Mouse (Mus musculus) gastrocnemius, adult 18-20 months (tissue): ENCODE results near the gene Dct. TPM values are rescaled to one million over a fixed set of nuclear protein-coding genes. Genes with fewer than 3 reads are reported as not detected.

ENCODE experiments used
- DNase-seq: peaks from one replicate; pipeline ENCODE4 v3.0.0; 2021; ENCODE audit warnings: low spot score
- total RNA-seq, 2 experiments: library from RNA; stranded (reverse); gene quantifications; 2 replicates each; pipeline ENCODE4 v1.2.3; 2021

The Dct gene
- total RNA-seq, 2 experiments from 2014 or later, result 0.48 to 0.66 TPM

DNA sequence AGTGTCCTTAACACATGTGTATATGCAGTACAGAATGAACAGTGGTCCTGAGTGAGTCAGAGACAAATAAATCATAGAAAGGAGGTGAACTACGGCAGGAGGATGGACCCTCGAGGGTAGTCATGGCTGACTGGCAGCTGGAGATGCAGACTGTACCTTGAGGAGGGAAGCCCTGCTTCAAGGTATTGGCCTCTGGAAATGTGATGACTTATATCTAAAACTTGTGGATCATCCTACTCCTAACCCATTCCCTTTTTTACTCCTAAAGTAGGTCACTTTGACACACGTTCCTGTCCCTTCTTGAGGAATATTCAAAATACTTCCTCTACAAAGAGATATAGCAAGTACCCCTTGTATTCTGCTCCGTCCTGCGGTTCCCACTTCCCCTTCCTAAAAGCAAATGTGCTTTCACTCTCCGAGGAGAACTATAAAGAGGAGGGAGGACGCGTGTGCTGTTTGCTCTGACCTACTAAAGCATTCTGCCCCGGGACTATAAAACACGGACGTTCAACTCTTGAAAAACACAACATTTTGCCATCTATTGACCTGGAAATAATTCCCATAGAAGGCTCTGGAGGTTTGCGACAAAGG is 2.3 kb downstream of the Dct start:
- no peak for DNase-seq

DNA sequence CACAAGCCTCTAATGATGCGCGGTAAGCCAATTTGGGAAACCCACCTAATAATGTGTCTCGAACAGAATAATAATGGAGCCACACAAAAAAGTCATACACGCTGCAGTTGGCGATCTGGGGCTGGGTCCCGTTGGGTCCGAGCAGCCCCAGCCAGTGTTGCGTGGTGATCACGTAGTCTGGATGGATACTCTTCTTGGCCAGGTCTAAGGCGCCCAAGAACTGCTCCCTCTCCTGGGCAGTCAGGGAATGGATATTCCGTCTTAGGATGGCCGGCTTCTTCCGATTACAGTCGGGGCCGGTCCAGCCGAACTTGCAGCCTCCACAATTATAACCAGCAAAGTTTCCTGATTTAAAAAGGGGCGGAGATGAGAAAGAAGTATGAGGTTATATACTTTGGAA is 9.1 kb downstream of the Dct start:
- DNase-seq, result peak; percentile 16

DNA sequence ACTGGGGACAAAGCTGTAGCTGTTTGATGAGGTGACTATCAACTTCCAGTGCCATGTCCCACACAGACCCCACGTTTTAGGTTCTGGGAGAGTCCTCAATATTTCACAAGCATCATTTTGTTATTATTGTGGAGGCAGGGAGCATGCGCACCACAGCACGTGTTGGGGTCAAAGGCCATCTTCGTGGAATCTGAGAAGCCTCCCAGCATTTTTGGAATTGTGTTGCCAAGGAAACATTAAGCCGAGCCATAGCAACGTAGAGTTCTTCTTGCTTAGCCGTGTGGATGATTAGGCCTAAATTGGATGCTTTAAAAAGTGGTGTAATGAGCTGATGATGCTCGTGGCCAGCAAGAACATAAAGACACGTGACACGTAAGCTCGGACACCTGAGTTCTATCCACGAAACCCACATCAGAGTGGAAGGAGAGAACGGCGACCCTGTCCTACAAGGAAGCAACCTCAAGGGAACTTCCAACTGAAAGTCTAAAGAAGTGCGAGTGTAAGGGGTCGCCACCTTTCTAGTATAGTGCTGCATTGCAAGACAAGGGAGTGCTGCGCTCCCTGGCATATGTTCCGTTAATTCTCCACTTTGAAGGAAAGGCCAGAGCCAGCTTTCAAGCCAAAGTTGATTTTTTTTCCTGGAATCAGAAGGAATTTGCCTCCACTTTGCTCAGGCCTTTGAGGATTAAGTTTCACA is 9.8 kb downstream of the Dct start:
- DNase-seq, result no peak

DNA sequence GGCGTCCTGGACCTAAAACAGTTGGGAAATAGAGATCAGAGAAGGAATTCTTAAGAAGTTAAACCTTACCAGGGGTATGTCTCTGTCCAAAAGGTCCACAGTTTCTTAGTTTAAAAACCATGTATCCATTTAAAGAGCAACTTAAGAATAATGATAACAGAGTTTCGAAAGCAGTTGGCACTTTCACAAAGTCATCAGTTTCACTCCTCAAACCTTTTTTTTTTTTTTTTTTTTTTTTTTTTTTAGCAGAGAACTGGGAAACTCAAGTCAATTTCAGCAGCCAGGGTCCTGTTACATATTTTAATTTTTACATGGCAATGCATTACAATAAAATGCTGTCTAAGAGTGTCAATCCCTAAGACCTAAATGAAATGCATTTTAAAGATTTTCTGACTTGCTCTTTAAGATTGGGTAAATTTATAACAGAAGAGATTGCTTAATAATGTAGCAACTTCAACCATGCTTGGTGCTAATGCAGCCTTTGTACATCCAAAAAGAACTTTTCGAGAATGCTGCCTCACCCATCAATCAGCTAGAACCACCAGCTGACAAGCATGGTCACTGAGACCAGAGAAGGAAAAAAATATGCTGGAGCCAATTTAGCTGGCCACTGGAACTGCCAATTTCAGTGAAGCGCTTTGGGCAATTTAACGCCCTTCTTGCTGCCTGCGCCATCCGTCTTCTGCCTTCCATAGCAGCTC is 11.3 kb downstream of the Dct start:
- DNase-seq, result no peak

DNA sequence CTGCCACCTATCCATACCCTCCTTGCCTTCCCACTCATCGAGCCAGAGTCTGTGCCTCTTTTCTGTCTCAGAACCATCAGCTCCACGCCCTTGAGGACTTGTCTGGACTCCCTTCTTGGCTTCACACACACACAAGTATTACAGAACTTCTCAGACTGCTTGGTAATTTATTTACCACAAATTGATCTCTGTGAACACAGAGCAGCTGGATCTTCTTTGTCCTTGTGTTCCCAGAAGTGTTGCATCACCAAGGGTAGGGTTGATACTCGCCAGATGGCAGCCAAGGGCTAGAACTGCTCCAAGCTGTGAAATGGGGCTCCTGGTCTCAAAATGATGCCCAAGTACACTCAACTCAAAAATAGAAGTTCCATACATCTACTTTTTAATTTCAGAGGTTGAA is 13.0 kb downstream of the Dct start:
- peak; percentile 17 for DNase-seq

DNA sequence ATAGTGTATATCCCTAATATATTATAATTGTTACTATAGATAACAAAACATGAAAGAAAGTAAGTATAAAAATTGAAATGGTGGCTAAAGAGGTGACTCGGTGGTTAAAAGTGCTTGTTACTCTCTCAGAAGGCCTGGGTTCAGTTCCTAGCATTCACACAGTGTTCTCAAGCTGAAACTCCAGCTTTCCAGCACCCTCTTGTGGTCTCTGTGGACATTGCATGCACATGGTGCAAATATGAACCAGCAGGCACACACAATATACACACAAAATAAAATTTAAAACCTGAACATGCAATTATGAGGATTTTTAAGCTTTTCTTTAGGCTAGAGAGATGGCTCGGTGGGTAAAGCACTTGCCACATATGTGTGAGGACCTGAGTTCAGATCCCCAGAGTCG is 24.5 kb downstream of the Dct start:
- DNase-seq, result no peak

DNA sequence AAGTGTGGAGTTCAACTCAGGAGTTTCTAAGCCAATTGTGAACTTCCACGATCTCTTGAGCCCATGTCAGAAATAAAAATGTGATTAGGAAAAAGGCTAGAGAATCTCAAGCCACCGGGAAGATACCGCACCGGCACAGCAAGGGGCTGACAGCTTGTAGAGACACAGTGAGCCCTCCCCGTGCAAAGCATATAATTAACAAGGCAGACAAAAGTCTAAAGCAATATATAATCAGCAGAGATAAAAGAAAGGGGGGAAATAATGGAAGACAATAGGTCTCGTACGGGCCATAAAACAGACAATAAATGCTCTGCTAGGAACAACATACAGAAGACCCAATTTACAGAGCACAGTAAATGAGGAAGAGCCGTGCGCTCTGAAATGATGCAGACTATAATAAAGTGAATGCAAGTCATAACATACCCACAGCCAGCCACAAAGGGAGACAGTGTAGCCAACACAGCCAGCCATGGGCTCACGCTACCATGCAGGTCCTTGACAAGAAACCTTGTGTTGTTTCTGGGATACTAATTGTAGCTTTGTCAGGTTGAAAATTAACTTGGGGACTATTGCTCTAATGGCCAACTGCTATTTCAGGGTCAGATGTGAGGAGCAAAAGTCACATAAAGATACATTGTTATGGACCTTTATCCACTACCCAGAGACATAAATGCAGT is 30.0 kb downstream of the Dct start:
- DNase-seq, result no peak

DNA sequence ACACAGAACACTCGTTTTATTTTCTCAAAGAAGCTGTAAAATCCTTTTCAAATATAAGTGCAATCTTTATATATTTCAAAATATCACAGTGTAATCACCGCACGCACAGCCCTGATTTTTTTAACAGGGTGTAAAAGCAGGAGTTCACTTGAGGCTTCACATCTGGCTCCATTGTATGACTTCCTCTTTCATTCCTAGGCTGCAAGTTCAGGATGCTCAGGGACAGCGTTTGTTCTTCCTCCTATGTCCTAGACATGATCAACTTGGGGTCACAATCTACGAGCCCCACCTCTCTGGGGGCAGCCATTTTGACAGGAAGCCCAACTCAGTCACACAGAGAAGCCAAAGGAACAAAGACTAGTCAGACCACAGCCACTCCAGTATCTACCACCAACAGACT is 32.7 kb downstream of the Dct start:
- DNase-seq, result no peak

DNA sequence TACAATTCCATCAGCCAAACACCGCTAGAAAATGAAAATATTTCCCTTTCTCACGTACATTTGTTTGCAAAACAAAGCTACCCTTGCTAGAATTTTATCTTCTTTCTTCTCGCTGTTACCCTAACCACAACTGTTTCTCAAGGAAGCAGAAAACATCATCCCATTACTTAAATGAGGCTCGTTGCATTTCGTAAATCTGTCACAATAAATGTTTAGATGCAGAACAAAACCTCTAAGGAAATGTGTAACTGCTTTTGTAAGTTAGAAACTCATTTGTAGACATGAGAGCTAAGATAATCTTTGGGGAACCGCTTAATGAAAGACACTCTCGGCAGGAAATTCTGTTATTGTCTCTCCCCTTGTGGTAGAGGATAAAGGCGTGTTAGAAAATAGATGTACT is 38.8 kb downstream of the Dct start:
- no peak for DNase-seq

DNA sequence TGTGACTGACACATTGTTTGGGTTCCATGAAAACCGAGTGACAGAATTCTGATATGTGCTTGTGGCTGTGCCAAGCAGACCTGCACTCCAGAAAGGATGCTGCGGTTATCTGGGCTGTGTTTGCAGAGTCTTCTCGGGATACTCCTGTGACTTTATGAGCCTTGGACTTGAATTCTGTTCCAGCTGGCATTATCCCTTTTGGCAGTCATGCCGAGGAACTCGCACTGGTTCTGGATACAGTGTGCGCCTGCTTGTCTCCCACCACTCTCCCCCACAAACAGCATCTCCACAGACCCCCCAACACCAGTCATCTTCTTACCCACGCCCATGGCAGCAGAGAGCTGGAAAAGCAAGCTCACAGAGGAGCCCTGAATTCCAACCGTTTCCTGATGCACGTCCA is 42.5 kb downstream of the Dct start:
- DNase-seq, result no peak

DNA sequence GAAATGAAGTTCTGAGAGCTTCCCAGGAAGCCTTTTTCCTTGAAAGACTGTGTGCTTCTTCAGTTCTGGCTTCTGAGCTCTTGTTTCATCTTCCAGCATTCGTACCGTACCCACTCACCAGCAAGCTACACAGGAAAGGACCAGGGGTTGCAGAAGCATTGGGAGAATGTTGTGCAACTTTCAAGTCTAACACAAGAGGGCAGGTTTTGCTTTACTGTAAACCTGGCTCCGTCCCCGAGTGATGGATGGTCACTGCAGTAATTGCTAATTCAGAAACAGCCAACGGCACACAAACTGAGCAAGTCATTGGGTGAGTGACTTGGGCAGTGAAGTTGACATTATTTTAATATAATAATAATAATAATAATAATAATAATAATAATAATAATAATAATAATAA is 46.3 kb downstream of the Dct start:
- peak; percentile 25 for DNase-seq

DNA sequence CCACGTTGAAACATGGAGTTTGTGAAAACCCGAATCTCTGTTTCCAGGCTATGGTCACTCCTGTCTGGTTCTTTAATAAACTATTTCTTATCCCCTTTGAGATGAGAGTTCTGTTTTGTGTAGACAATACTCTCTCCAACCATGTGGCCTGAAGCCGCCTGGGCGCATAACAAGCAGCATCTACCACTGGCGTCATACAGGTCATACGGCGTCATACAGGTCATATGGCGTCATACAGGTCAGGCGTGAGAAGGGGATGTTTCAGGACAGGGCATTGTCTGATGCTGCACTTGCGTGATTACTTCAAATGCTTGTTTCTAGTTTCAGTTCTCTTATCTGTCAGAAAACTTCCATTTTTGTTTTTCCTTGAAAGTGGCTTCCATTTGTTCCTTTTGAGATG is 47.6 kb downstream of the Dct start:
- no peak for DNase-seq

DNA sequence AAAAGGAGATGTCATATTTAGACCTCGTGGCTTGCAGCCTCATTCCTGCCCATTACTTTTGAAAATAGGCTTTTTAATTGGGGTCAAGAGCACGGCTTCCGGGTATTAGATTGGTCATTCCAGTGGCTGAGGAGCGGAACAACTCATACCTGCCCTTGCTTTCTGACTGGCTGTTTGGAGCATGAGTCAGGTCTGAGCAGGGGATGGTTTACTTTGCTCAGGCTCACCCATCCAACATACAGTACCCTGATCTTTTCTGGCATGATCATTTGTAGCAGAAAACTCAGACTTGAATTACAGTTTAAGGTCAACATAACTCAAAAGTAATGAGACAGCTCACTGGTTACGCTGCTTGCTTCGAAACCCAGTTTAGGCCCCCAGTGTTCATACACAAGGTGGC is 58.2 kb downstream of the Dct start:
- no peak for DNase-seq

DNA sequence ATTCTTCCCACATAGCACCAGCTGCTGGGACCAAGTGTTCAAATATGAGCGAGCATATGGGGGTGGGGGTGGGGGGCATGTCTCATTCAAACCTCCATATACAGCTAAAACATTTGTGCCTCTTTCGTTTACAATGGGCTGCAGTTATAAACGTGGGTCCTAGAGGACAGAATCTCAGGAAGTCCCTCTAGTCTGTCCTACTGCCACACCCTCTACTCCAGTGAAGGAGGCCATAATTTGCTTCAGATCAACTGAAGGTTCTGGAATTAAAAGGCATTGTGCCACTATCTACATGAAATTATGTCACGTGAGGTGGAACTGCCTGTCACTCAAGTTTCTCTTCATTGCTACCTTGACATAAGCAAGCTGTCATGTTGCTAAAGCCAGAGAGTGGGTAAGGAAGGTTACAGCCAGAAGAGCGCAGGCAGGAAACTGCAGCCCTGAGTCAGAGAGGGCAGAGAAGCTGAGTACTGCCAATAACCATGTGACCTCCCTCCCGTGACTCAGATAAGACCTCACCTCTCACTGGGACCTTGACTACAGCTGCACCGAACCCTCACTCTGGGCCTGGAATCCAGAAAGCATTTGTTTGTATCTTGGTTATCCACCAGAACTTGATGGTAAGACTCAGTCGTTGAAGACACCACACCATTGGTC is 59.3 kb downstream of the Dct start:
- DNase-seq, result no peak

DNA sequence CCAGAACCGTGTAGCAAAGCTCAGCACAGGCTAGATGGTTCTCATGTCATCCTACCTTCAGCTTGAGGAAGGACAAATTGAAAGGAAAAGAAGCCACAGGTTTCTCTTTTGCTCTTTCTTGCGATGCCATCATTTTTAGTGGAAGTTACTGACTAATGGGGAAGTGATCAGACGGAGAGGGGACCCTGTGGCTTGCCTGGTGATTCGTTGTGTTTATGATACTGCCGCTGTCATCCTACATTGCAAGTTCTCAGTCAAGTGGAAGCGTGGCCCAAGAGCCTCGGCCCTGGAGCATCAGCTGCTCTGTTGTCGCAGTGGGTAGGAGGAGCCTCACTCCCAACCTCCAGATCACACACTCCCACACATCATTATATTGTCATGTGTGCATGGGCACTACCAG is 61.8 kb downstream of the Dct start:
- no peak for DNase-seq

DNA sequence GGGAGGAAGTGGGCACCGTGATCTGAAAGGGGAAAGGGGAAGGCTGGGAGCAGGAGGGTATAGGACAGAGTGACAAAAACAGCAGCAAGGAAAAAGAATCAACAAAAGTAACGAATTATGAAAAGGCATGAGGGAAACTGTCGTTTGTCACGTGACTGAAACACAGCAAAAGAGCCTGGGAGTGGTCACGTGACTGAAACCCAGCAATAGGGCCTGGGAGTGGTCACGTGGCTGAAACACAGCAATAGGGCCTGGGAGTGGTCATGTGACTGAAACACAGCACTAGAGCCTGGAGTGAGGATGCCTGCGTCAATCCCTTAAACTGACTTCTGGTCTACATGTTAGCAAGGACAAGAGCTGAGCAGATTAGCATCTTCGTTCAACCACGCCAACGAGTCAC is 63.6 kb downstream of the Dct start:
- no peak for DNase-seq

DNA sequence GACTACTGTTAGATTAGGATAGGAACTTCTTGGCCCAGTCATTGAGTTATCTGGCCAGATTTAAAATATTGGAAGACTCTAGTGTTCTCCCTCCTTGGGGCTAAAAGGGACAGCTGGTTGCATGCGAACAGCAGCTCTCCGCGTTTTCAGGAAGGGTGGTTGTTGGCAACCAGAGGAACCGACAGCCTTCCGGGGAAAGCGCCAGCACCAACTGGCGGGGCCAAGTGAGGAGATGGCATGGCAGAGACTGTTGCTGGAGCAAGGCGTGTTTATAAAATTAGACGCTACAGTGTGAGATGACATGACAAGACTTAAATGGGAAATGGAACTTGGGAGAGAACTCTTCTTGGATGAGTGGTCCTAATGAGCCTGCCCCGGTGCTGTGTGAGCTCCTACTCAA is 70.5 kb downstream of the Dct start:
- peak; percentile 42 for DNase-seq

DNA sequence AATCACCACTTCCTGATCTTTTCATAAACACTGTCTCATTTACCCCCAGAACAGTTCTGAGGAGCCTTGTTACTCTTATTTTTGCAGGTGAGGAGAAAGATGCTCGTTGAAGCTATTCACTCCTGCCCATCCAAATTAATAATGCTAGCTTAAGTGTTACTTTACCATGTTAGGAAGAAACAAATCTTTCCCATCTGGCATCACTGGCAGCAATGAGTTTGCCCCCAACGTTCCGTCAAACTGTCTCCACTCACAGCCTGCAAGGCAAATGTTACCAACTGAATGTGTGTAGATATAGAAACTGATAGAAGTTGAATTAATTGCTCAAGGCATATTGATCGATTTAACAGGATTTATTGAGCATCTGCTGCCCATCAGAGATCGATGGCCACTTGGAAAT is 79.5 kb downstream of the Dct start:
- no peak for DNase-seq
